Mouse (Mus musculus) G1E (cell line): Measurements from ENCODE around the gene Adam10.

Source experiments
- CTCF ChIP-seq: IDR thresholded peaks from 2 replicates; pipeline ENCODE4 v1.5.1; 2012; ENCODE audit warnings: low read depth, low read length, inconsistent platforms, mixed read lengths
- TAL1 ChIP-seq: conservative IDR thresholded peaks from 2 replicates; pipeline ENCODE4 v1.6.1; 2012; ENCODE audit warnings: low read depth, low read length, inconsistent platforms, mixed read lengths

- TF ChIP-seq CTCF: no peak
- TF ChIP-seq TAL1: no peak
Measured at GRCm38 (mm10) chr9:70812551-70812950, 133.8 kb downstream of the Adam10 start.
